Mouse (Mus musculus): Measurements from ENCODE around the gene Zfy1. TPM values are rescaled to one million over a fixed set of nuclear protein-coding genes. Genes with fewer than 3 reads are reported as not detected.

Zfy1 gene
- polyA plus RNA-seq (2017; shearing (Covaris generic)) = 0.06 TPM

DNA sequence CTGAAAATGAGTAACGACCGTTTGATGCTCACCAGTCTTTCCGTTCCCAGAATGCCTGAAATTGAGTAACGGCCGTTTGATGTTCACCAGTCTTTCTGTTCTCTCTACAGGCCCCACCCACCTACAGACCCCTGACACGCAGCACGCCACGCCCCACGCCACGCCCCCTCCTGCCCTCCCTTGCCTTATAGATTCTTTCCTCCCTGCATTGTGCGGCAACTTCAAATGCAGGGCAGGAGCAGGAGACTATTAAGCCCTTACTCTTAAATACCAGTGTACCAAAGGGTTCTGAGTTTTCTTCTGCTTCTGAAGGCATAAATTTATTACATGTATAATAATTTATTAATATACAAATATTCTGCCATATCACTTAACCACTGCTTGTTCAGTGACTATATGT is at the start of gene Zfy1:
Gene Zfy1 (minus strand): TSS at position 101 of the 400 bp plus-strand sequence.

GRCm38 (mm10) chrY:818396-818795 is 21.2 kb upstream of the Zfy1 start, which contains the start of gene Uba1y:
Uba1y (plus strand) TSS chrY:818649.

Other genes starting within 250 kb of the Zfy1 start
- not detected for gene Uba1y, start 21.2 kb upstream of the Zfy1 start, polyA plus RNA-seq (2017; shearing (Covaris generic))
- gene Kdm5d, start 100.4 kb upstream of the Zfy1 start, polyA plus RNA-seq (2017; shearing (Covaris generic)) = 44.5 TPM
- gene Eif2s3y, start 213.1 kb upstream of the Zfy1 start, polyA plus RNA-seq (2017; shearing (Covaris generic)) = 159 TPM